Mouse (Mus musculus) olfactory bulb, adult 2 months (tissue): Measurements from ENCODE around the gene Slc2a5.

ENCODE experiments used
- CTCF ChIP-seq: fragments of 200-500 bp; IDR thresholded peaks from 2 replicates; pipeline ENCODE4 v1.5.1; 2012; ENCODE audit warnings: low read depth, mild to moderate bottlenecking, low read length, moderate library complexity; ENCODE audit not compliant: insufficient read depth
- POLR2A ChIP-seq: fragments of 200-500 bp; IDR thresholded peaks from 2 replicates; pipeline ENCODE4 v1.6.1; 2012; ENCODE audit warnings: mild to moderate bottlenecking, low read depth, low read length, moderate library complexity; ENCODE audit not compliant: insufficient read depth

DNA sequence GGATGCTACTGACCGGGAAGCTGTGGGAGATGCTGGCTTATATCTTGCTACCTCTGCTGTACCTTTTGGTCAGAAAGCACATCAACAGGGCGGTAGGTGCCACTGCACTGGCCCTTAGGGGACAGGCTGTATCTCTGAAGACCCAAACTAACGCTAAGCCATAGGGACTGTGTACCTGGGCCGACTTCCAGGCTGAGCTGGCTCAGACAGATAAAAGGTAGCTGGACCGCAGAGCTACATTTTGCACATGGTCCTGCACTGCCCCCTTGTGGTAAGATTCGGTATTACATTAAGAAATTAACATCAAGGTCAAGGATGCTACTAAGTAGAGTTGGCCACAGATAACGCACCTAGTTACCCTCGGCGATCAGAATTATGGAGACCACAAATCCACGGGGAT is 20.2 kb upstream of the Slc2a5 start:
- TF ChIP-seq POLR2A (no peak), CTCF (peak; percentile 34; the same call in 1 of the 2 replicates)
